Mouse (Mus musculus) neural tube, embryonic 11.5 days (tissue): ENCODE results near the gene Tctex1d4. TPM values are rescaled to one million over a fixed set of nuclear protein-coding genes. Genes with fewer than 3 reads are reported as not detected.

Source experiments
- ATAC-seq: fragments of 200-750 bp; cut with Nextera tagmentation; 2 replicates; pipeline ENCODE4 v1.8.0; 2017; ENCODE audit warnings: moderate number of reproducible peaks, mild to moderate bottlenecking, moderate TSS enrichment, moderate library complexity; ENCODE audit not compliant: insufficient read depth, low FRiP score, low TSS enrichment
- DNase-seq: peaks from one replicate; pipeline ENCODE4 v3.0.0-alpha.2; 2015; ENCODE audit warnings: low spot score
- H3K27ac ChIP-seq: fragments of 300-500 bp; sonication (generic); 2 replicates; pipeline ENCODE4 v1.5.1; 2014; ENCODE audit warnings: low read depth, mild to moderate bottlenecking, low read length
- H3K27me3 ChIP-seq: fragments of 300-500 bp; sonication (generic); 2 replicates; pipeline ENCODE4 v1.6.1; 2014; ENCODE audit warnings: mild to moderate bottlenecking, low read length, mixed read lengths; ENCODE audit not compliant: control insufficient read depth, insufficient read depth
- H3K36me3 ChIP-seq: fragments of 300-500 bp; sonication (generic); 2 replicates; pipeline ENCODE4 v1.6.1; 2014; ENCODE audit warnings: mild to moderate bottlenecking, low read length, moderate library complexity, mixed read lengths; ENCODE audit not compliant: control insufficient read depth, insufficient read depth
- H3K4me1 ChIP-seq: fragments of 300-500 bp; sonication (generic); 2 replicates; pipeline ENCODE4 v1.6.1; 2014; ENCODE audit warnings: low read length, mixed read lengths; ENCODE audit not compliant: control insufficient read depth, insufficient read depth
- H3K4me2 ChIP-seq: fragments of 300-500 bp; sonication (generic); 2 replicates; pipeline ENCODE4 v1.6.1; 2014; ENCODE audit warnings: low read depth, mild to moderate bottlenecking, moderate library complexity
- H3K4me3 ChIP-seq: fragments of 300-500 bp; sonication (generic); 2 replicates; pipeline ENCODE4 v1.5.1; 2014; ENCODE audit warnings: low read depth, low read length
- H3K9ac ChIP-seq: fragments of 300-500 bp; sonication (generic); 2 replicates; pipeline ENCODE4 v1.6.1; 2014; ENCODE audit warnings: mild to moderate bottlenecking, low read length
- H3K9me3 ChIP-seq: fragments of 300-500 bp; sonication (generic); 2 replicates; pipeline ENCODE4 v1.6.1; 2016; ENCODE audit warnings: low read length; ENCODE audit not compliant: control insufficient read depth
- WGBS: fragments of 180-500 bp; shearing (Covaris S2); extraction: QIAGEN DNeasy Blood & Tissue Kit; methylation state at CpG from one replicate; pipeline ENCODE4 v1.1.7; 2014; 5-methylcytosine and 5-hydroxymethylcytosine counted together
- polyA plus RNA-seq: library from polyadenylated mRNA; unstranded; fragments of >200 nt; fragmentation: Nextera tagmentation; extraction: Ambion mirVana; gene quantifications from 2 replicates; pipeline ENCODE4 v1.2.1, GENCODE M21; 2014

Gene Tctex1d4
- polyA plus RNA-seq, 1 experiment from 2014 or later, result not detected

- no peak overlapping the region for H3K9ac ChIP-seq
- DNase-seq (no peak), ATAC-seq (no peak)
- no peak overlapping the region for H3K4me2 ChIP-seq
- peaks cover 8% of the 10 kb centered on the region for H3K4me1 ChIP-seq
- H3K27ac ChIP-seq, result no peak overlapping the region
- no peak overlapping the region for H3K4me3 ChIP-seq
- 0 out of 2 replicates have a peak, but pooled peaks cover 8% of the 10 kb centered on the region for H3K27me3 ChIP-seq
- no peaks in the 10 kb centered on the region for H3K36me3 ChIP-seq
- 78% methylated on average over 2 of the region's 2 CpGs for WGBS
- no peaks in the 10 kb centered on the region for H3K9me3 ChIP-seq
Measured at GRCm38 (mm10) chr4:117098764-117099036, 27.9 kb upstream of the Tctex1d4 start.

GRCm38 (mm10) chr4:117100036-117100435 is 26.6 kb upstream of the Tctex1d4 start:
- Histone ChIP-seq H3K9ac (no peak overlapping the region), H3K36me3 (no peaks in the 10 kb centered on the region), H3K27me3 (0 out of 2 replicates have a peak, but pooled peaks cover 2% of the 10 kb centered on the region), H3K4me2 (no peak overlapping the region), H3K27ac (no peak overlapping the region), H3K9me3 (no peaks in the 10 kb centered on the region), H3K4me1 (peaks cover 8% of the 10 kb centered on the region), H3K4me3 (no peak overlapping the region)
- no peak for ATAC-seq
- 69% methylated on average over 4 of the region's 4 CpGs for WGBS
- DNase-seq, result no peak

GRCm38 (mm10) chr4:117101218-117101617 is 25.4 kb upstream of the Tctex1d4 start:
- H3K4me1 ChIP-seq, result peaks cover 8% of the 10 kb centered on the region
- H3K36me3 ChIP-seq, result 0 out of 2 replicates have a peak, but pooled peaks cover 2% of the 10 kb centered on the region
- H3K4me2 ChIP-seq, result no peak overlapping the region
- H3K9me3 ChIP-seq, result no peaks in the 10 kb centered on the region
- no peak overlapping the region for H3K4me3 ChIP-seq
- H3K9ac ChIP-seq, result no peak overlapping the region
- H3K27ac ChIP-seq, result no peak overlapping the region
- peak; percentile 60 for DNase-seq
- WGBS, result 53% methylated on average over 7 of the region's 7 CpGs
- H3K27me3 ChIP-seq, result 0 out of 2 replicates have a peak, but pooled peaks cover 2% of the 10 kb centered on the region
- ATAC-seq, result no peak

GRCm38 (mm10) chr4:117104672-117105071 is 21.9 kb upstream of the Tctex1d4 start:
- Histone ChIP-seq H3K9me3 (no peaks in the 10 kb centered on the region), H3K36me3 (peaks cover 6% of the 10 kb centered on the region; the same call in 1 of the 2 replicates), H3K4me2 (no peak overlapping the region), H3K27ac (no peak overlapping the region), H3K9ac (no peak overlapping the region), H3K4me3 (no peak overlapping the region), H3K4me1 (no peaks in the 10 kb centered on the region), H3K27me3 (no peaks in the 10 kb centered on the region)
- ATAC-seq (no peak), DNase-seq (no peak)
- 84% methylated on average over 10 of the region's 10 CpGs for WGBS

GRCm38 (mm10) chr4:117105127-117105526 is 21.5 kb upstream of the Tctex1d4 start:
- H3K36me3 ChIP-seq, result peaks cover 6% of the 10 kb centered on the region; the same call in 1 of the 2 replicates
- 80% methylated on average over 10 of the region's 10 CpGs for WGBS
- ATAC-seq (no peak), DNase-seq (no peak)
- no peak overlapping the region for H3K4me3 ChIP-seq
- H3K27ac ChIP-seq, result no peak overlapping the region
- H3K4me1 ChIP-seq, result no peaks in the 10 kb centered on the region
- no peaks in the 10 kb centered on the region for H3K9me3 ChIP-seq
- H3K27me3 ChIP-seq, result no peaks in the 10 kb centered on the region
- H3K9ac ChIP-seq, result no peak overlapping the region
- H3K4me2 ChIP-seq, result no peak overlapping the region

GRCm38 (mm10) chr4:117107813-117108523 is 18.6 kb upstream of the Tctex1d4 start:
- Histone ChIP-seq H3K4me2 (no peak overlapping the region), H3K9ac (no peak overlapping the region), H3K36me3 (peaks cover 6% of the 10 kb centered on the region; the same call in 1 of the 2 replicates)

GRCm38 (mm10) chr4:117108524-117108849 is 18.1 kb upstream of the Tctex1d4 start:
- Histone ChIP-seq H3K9ac (no peak overlapping the region), H3K4me1 (no peaks in the 10 kb centered on the region), H3K27me3 (no peaks in the 10 kb centered on the region), H3K36me3 (peaks cover 6% of the 10 kb centered on the region; the same call in 1 of the 2 replicates), H3K27ac (no peak overlapping the region), H3K4me3 (no peak overlapping the region), H3K4me2 (no peak overlapping the region), H3K9me3 (no peaks in the 10 kb centered on the region)
- WGBS, result 96% methylated on average over 6 of the region's 6 CpGs
- DNase-seq (no peak), ATAC-seq (no peak)

More at GRCm38 (mm10) chr4:117107813-117108523, 18.6 kb upstream of the Tctex1d4 start:
- Histone ChIP-seq H3K4me3 (no peak overlapping the region), H3K27ac (no peak overlapping the region), H3K9me3 (no peaks in the 10 kb centered on the region), H3K27me3 (no peaks in the 10 kb centered on the region), H3K4me1 (no peaks in the 10 kb centered on the region)
- no peak for ATAC-seq
- no peak for DNase-seq
- WGBS, result 90% methylated on average over 18 of the region's 18 CpGs

DNA sequence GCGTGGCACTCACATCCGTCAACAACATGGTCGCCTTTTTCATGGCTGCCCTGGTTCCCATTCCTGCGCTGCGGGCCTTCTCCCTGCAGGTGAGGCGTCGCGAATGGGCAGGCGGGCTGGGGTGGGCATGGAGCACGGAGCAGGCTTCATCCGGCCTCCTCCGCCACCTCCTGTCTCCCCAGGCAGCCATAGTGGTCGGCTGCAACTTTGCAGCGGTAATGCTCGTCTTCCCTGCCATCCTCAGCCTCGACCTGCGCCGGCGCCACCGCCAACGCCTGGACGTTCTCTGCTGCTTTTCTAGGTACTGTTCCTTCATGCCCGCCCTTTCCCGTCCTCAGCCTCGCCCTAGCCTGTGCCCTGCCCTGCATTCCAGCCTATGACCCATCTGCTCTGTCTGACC is 17.3 kb upstream of the Tctex1d4 start:
- H3K27me3 ChIP-seq, result no peaks in the 10 kb centered on the region
- no peak overlapping the region for H3K4me2 ChIP-seq
- WGBS, result 95% methylated on average over 25 of the region's 25 CpGs
- ATAC-seq, result no peak
- H3K9me3 ChIP-seq, result no peaks in the 10 kb centered on the region
- no peak overlapping the region for H3K4me3 ChIP-seq
- no peaks in the 10 kb centered on the region for H3K4me1 ChIP-seq
- DNase-seq, result no peak
- H3K9ac ChIP-seq, result no peak overlapping the region
- peaks cover 7% of the 10 kb centered on the region for H3K36me3 ChIP-seq
- H3K27ac ChIP-seq, result no peak overlapping the region

DNA sequence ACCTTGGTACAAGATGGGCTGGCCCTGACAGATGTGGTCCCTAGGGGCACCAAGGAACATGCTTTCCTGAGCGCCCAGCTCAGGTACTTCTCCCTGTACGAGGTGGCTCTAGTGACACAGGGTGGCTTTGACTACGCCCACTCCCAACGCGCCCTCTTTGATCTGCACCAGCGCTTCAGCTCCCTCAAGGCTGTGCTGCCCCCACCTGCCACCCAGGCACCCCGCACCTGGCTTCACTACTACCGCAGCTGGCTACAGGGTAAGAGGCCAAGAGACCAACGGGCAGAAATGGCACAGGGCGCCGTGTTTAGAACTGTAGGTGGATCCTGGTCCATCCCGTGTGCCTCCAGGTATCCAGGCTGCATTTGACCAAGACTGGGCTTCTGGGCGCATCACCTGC is 16.3 kb upstream of the Tctex1d4 start:
- no peak overlapping the region for H3K4me3 ChIP-seq
- H3K36me3 ChIP-seq, result peaks cover 9% of the 10 kb centered on the region
- no peaks in the 10 kb centered on the region for H3K9me3 ChIP-seq
- no peak overlapping the region; the same call in 1 of the 2 replicates for H3K9ac ChIP-seq
- no peak for DNase-seq
- H3K27me3 ChIP-seq, result no peaks in the 10 kb centered on the region
- H3K27ac ChIP-seq, result no peak overlapping the region
- WGBS, result 93% methylated on average over 13 of the region's 13 CpGs
- H3K4me2 ChIP-seq, result no peak overlapping the region
- H3K4me1 ChIP-seq, result no peaks in the 10 kb centered on the region
- ATAC-seq, result no peak
